Mouse (Mus musculus) C2C12 (cell line): ENCODE data around the gene Enpp1. TPM values are rescaled to one million over a fixed set of nuclear protein-coding genes. Genes with fewer than 3 reads are reported as not detected.

Experiments
- H3K27me3 ChIP-seq: one replicate; pipeline ENCODE4 v1.6.1; 2011; ENCODE audit not compliant: control insufficient read depth, insufficient read depth, insufficient read length
- H3K36me3 ChIP-seq: one replicate; pipeline ENCODE4 v1.6.1; 2011; ENCODE audit not compliant: control insufficient read depth, insufficient read depth
- H3K4me3 ChIP-seq: one replicate; pipeline ENCODE4 v1.5.1; 2011; ENCODE audit warnings: mild to moderate bottlenecking, control low read depth; ENCODE audit not compliant: poor library complexity, insufficient read depth, severe bottlenecking
- H3K79me2 ChIP-seq: one replicate; pipeline ENCODE4 v1.6.1; 2011; ENCODE audit not compliant: control insufficient read depth, insufficient read depth
- H3K79me3 ChIP-seq: one replicate; pipeline ENCODE4 v1.6.1; 2011; ENCODE audit warnings: low read depth, control low read depth
- H3ac ChIP-seq: one replicate; pipeline ENCODE3; 2011; ENCODE audit warnings: low read depth; ENCODE audit not compliant: control insufficient read depth, insufficient read length
- CEBPB ChIP-seq: IDR thresholded peaks from one replicate; pipeline ENCODE4 v1.6.1; 2011; ENCODE audit warnings: low read depth, mild to moderate bottlenecking, control low read depth, moderate library complexity
- CTCF ChIP-seq: IDR thresholded peaks from one replicate; pipeline ENCODE4 v1.5.1; 2011; ENCODE audit not compliant: control insufficient read depth, insufficient read depth, insufficient read length
- FOSL1 ChIP-seq: IDR thresholded peaks from one replicate; pipeline ENCODE4 v1.8.0; 2011; ENCODE audit warnings: mild to moderate bottlenecking, low read length; ENCODE audit not compliant: poor library complexity, insufficient read depth, severe bottlenecking
- MAX ChIP-seq: IDR thresholded peaks from one replicate; pipeline ENCODE4 v1.6.1; 2011; ENCODE audit warnings: mild to moderate bottlenecking, control low read depth
- MYOD1 ChIP-seq: IDR thresholded peaks from one replicate; pipeline ENCODE4 v1.6.1; 2011; ENCODE audit warnings: low read depth; ENCODE audit not compliant: control insufficient read depth, insufficient read length
- MYOG ChIP-seq: IDR thresholded peaks from one replicate; pipeline ENCODE4 v1.6.1; 2011; ENCODE audit not compliant: control insufficient read depth, insufficient read length; ENCODE audit errors: extremely low read depth
- USF1 ChIP-seq: IDR thresholded peaks from one replicate; pipeline ENCODE4 v1.6.1; 2011; ENCODE audit warnings: low read depth, mild to moderate bottlenecking, control low read depth, moderate library complexity
- polyA plus RNA-seq: library from polyadenylated mRNA; unstranded; fragments of >200 nt; fragmentation: generic; extraction: Trizol; gene quantifications from one replicate; pipeline ENCODE4 v1.2.1, GENCODE M21; 2012; ENCODE audit warnings: missing spikeins

Gene Enpp1
- polyA plus RNA-seq, 1 experiment, result 1.3 TPM

GRCm38 (mm10) chr10:24695786-24696185 lies 16.2 kb downstream of the Enpp1 start:
- no peaks in the 10 kb centered on the region for H3K79me2 ChIP-seq
- H3K79me3 ChIP-seq, result no peaks in the 10 kb centered on the region
- TF ChIP-seq MYOD1, result no peak
- no peak for TF ChIP-seq MAX
- no peak for TF ChIP-seq MYOG
- no peak for TF ChIP-seq FOSL1
- no peaks in the 10 kb centered on the region for H3K36me3 ChIP-seq
- H3K27me3 ChIP-seq, result no peaks in the 10 kb centered on the region
- no peak overlapping the region for H3K4me3 ChIP-seq
- H3ac ChIP-seq, result no peak overlapping the region

- H3ac ChIP-seq, result no peak overlapping the region
- no peaks in the 10 kb centered on the region for H3K27me3 ChIP-seq
- TF ChIP-seq USF1 (no peak), MAX (no peak), CEBPB (no peak), MYOG (no peak), FOSL1 (no peak), MYOD1 (no peak), CTCF (no peak)
- no peak overlapping the region for H3K4me3 ChIP-seq
- H3K79me3 ChIP-seq, result no peaks in the 10 kb centered on the region
- no peaks in the 10 kb centered on the region for H3K79me2 ChIP-seq
- no peaks in the 10 kb centered on the region for H3K36me3 ChIP-seq
Observed at GRCm38 (mm10) chr10:24682518-24683104, 29.3 kb downstream of the Enpp1 start.

GRCm38 (mm10) chr10:24677681-24678080 lies 34.3 kb downstream of the Enpp1 start:
- H3K27me3 ChIP-seq, result no peaks in the 10 kb centered on the region
- no peak overlapping the region for H3K4me3 ChIP-seq
- no peak for TF ChIP-seq MYOD1
- no peak for TF ChIP-seq MYOG
- TF ChIP-seq USF1, result no peak
- no peak for TF ChIP-seq CEBPB
- TF ChIP-seq FOSL1, result no peak
- no peak for TF ChIP-seq MAX
- no peak for TF ChIP-seq CTCF
- H3K36me3 ChIP-seq, result no peaks in the 10 kb centered on the region
- no peaks in the 10 kb centered on the region for H3K79me2 ChIP-seq
- H3K79me3 ChIP-seq, result no peaks in the 10 kb centered on the region
- no peak overlapping the region for H3ac ChIP-seq

- no peak overlapping the region for H3K4me3 ChIP-seq
Observed at GRCm38 (mm10) chr10:24674261-24674660, 37.7 kb downstream of the Enpp1 start.

GRCm38 (mm10) chr10:24672948-24673347 lies 39.0 kb downstream of the Enpp1 start:
- H3K4me3 ChIP-seq, result no peak overlapping the region
- H3ac ChIP-seq, result no peak overlapping the region
- H3K79me3 ChIP-seq, result no peaks in the 10 kb centered on the region
- H3K79me2 ChIP-seq, result no peaks in the 10 kb centered on the region
- no peaks in the 10 kb centered on the region for H3K27me3 ChIP-seq
- TF ChIP-seq MYOG, result no peak
- no peak for TF ChIP-seq FOSL1
- TF ChIP-seq MAX, result no peak
- TF ChIP-seq USF1, result no peak
- TF ChIP-seq CEBPB, result no peak
- no peak for TF ChIP-seq CTCF
- no peak for TF ChIP-seq MYOD1
- H3K36me3 ChIP-seq, result no peaks in the 10 kb centered on the region

More at GRCm38 (mm10) chr10:24674261-24674660, 37.7 kb downstream of the Enpp1 start:
- Histone ChIP-seq H3ac (no peak overlapping the region), H3K79me3 (no peaks in the 10 kb centered on the region), H3K79me2 (no peaks in the 10 kb centered on the region), H3K36me3 (no peaks in the 10 kb centered on the region), H3K27me3 (no peaks in the 10 kb centered on the region)
- TF ChIP-seq CEBPB (no peak), MAX (no peak), FOSL1 (no peak), CTCF (no peak), MYOG (no peak), MYOD1 (no peak), USF1 (no peak)

GRCm38 (mm10) chr10:24670548-24670947 lies 41.4 kb downstream of the Enpp1 start:
- H3K27me3 ChIP-seq, result no peaks in the 10 kb centered on the region
- H3K79me2 ChIP-seq, result no peaks in the 10 kb centered on the region
- H3K36me3 ChIP-seq, result no peaks in the 10 kb centered on the region
- no peaks in the 10 kb centered on the region for H3K79me3 ChIP-seq
- TF ChIP-seq MAX (no peak), USF1 (no peak), MYOD1 (no peak), FOSL1 (no peak), CTCF (no peak), CEBPB (no peak), MYOG (no peak)
- no peak overlapping the region for H3K4me3 ChIP-seq
- H3ac ChIP-seq, result no peak overlapping the region
